Mouse (Mus musculus) adrenal gland (tissue): ENCODE results near the gene Nedd9.

ENCODE experiments used
- intact Hi-C: fragments of 180-260 bp; cut with DNase I; formaldehyde crosslinking; loops from one replicate; pipeline ENCODE4 v1.15.1; 2025

Nedd9 gene

GRCm38 (mm10) chr13:41416065-41417016 is 70.8 kb downstream of the Nedd9 start:
- intact Hi-C loops = no loop called here

- intact Hi-C loops = no loop called here
Observed at GRCm38 (mm10) chr13:41410191-41411074, 76.7 kb downstream of the Nedd9 start.

GRCm38 (mm10) chr13:41409291-41409690 is 77.9 kb downstream of the Nedd9 start:
- intact Hi-C loops = no loop called here

GRCm38 (mm10) chr13:41408374-41408952 is 78.7 kb downstream of the Nedd9 start:
- intact Hi-C loops = no loop called here

GRCm38 (mm10) chr13:41405009-41405408 is 82.2 kb downstream of the Nedd9 start:
- intact Hi-C loops = no loop called here

- intact Hi-C loops = no loop called here
Observed at GRCm38 (mm10) chr13:41403838-41404237, 83.3 kb downstream of the Nedd9 start.

GRCm38 (mm10) chr13:41402441-41403003 is 84.6 kb downstream of the Nedd9 start:
- intact Hi-C loops = no loop called here

GRCm38 (mm10) chr13:41401775-41402174 is 85.4 kb downstream of the Nedd9 start:
- intact Hi-C loops = no loop called here

GRCm38 (mm10) chr13:41400289-41400688 is 86.9 kb downstream of the Nedd9 start:
- intact Hi-C loops = no loop called here

- intact Hi-C loops = no loop called here
Observed at GRCm38 (mm10) chr13:41392191-41392590, 95.0 kb downstream of the Nedd9 start.

- intact Hi-C loops = no loop called here
Observed at GRCm38 (mm10) chr13:41390698-41391097, 96.5 kb downstream of the Nedd9 start.

- intact Hi-C loops = no loop called here
Observed at GRCm38 (mm10) chr13:41386581-41386980, 100.6 kb downstream of the Nedd9 start.

GRCm38 (mm10) chr13:41384896-41385295 is 102.3 kb downstream of the Nedd9 start:
- intact Hi-C loops = no loop called here

- intact Hi-C loops = no loop called here
Observed at GRCm38 (mm10) chr13:41382635-41383034, 104.5 kb downstream of the Nedd9 start.

GRCm38 (mm10) chr13:41381806-41382546 is 105.2 kb downstream of the Nedd9 start:
- intact Hi-C loops = no loop called here

- intact Hi-C loops = no loop called here
Observed at GRCm38 (mm10) chr13:41381041-41381805, 105.9 kb downstream of the Nedd9 start.

GRCm38 (mm10) chr13:41379951-41380465 is 107.2 kb downstream of the Nedd9 start:
- intact Hi-C loops = no loop called here

- intact Hi-C loops = no loop called here
Observed at GRCm38 (mm10) chr13:41378462-41378861, 108.7 kb downstream of the Nedd9 start.

GRCm38 (mm10) chr13:41377856-41378255 is 109.3 kb downstream of the Nedd9 start:
- intact Hi-C loops = no loop called here
